Mouse (Mus musculus) embryonic facial prominence, embryonic 14.5 days (tissue): ENCODE measurements at regions not wholly inside any gene's neighbourhood (a gene's known extent, or its start where the extent isn't known, plus 50 kb on each side); places are given as distances from the start of the nearest gene placed in this dataset.

Experiments
- ATAC-seq: fragments of 200-750 bp; cut with Nextera tagmentation; 2 replicates; pipeline ENCODE4 v1.8.0; 2017; ENCODE audit warnings: low read depth, moderate number of reproducible peaks, moderate TSS enrichment
- DNase-seq: peaks from one replicate; pipeline ENCODE4 v3.0.0-alpha.2; 2015; ENCODE audit warnings: low spot score
- H3K27ac ChIP-seq: fragments of 300-500 bp; sonication (generic); replicated peaks from 2 replicates; pipeline ENCODE4 v1.5.1; 2014; ENCODE audit warnings: low read depth, mild to moderate bottlenecking, low read length, moderate library complexity
- H3K27me3 ChIP-seq: fragments of 300-500 bp; sonication (generic); replicated peaks from 2 replicates; pipeline ENCODE4 v1.6.1; 2014; ENCODE audit warnings: low read length; ENCODE audit not compliant: control insufficient read depth, insufficient read depth
- H3K36me3 ChIP-seq: fragments of 300-500 bp; sonication (generic); 2 replicates; pipeline ENCODE4 v1.6.1; 2014; ENCODE audit warnings: low read length, mixed read lengths; ENCODE audit not compliant: control insufficient read depth, insufficient read depth
- H3K4me1 ChIP-seq: fragments of 300-500 bp; sonication (generic); 2 replicates; pipeline ENCODE4 v1.6.1; 2014; ENCODE audit warnings: antibody characterized with exemption, low read length; ENCODE audit not compliant: control insufficient read depth, insufficient read depth
- H3K4me2 ChIP-seq: fragments of 300-500 bp; sonication (generic); 2 replicates; pipeline ENCODE4 v1.6.1; 2014; ENCODE audit warnings: low read depth, mild to moderate bottlenecking, low read length, moderate library complexity, mixed read lengths
- H3K4me3 ChIP-seq: fragments of 300-500 bp; sonication (generic); 2 replicates; pipeline ENCODE4 v1.5.1; 2014; ENCODE audit warnings: low read depth, mild to moderate bottlenecking, low read length
- H3K9ac ChIP-seq: fragments of 300-500 bp; sonication (generic); 2 replicates; pipeline ENCODE4 v1.6.1; 2014; ENCODE audit warnings: low read depth, mild to moderate bottlenecking, low read length, moderate library complexity, mixed read lengths
- H3K9me3 ChIP-seq: fragments of 300-500 bp; sonication (generic); 2 replicates; pipeline ENCODE4 v1.6.1; 2016; ENCODE audit warnings: low read length; ENCODE audit not compliant: control insufficient read depth
- WGBS: fragments of 180-500 bp; shearing (Covaris S2); extraction: QIAGEN DNeasy Blood & Tissue Kit; methylation state at CpG from one replicate; pipeline ENCODE4 v1.1.7; 2014; 5-methylcytosine and 5-hydroxymethylcytosine counted together

- no peak overlapping the region for H3K9ac ChIP-seq
- H3K4me2 ChIP-seq: no peak overlapping the region
- no peaks in the 10 kb centered on the region for H3K27me3 ChIP-seq
- DNase-seq (no peak), ATAC-seq (no peak)
- no peaks in the 10 kb centered on the region for H3K36me3 ChIP-seq
- WGBS: 69% methylated on average over 1 of the region's 1 CpGs
- no peaks in the 10 kb centered on the region for H3K4me1 ChIP-seq
- no peak overlapping the region for H3K4me3 ChIP-seq
- H3K9me3 ChIP-seq: no peaks in the 10 kb centered on the region
- H3K27ac ChIP-seq: no peak overlapping the region
These were observed 94.5 kb upstream of the Ppfia2 start for GRCm38 (mm10) chr10:106375653-106376052.

GRCm38 (mm10) chr10:106376161-106376560 is 94.0 kb upstream of the Ppfia2 start:
- H3K36me3 ChIP-seq: no peaks in the 10 kb centered on the region
- no peaks in the 10 kb centered on the region for H3K4me1 ChIP-seq
- ATAC-seq (no peak), DNase-seq (no peak)
- no peaks in the 10 kb centered on the region for H3K27me3 ChIP-seq
- no peak overlapping the region for H3K27ac ChIP-seq
- no peak overlapping the region for H3K4me2 ChIP-seq
- no peak overlapping the region for H3K9ac ChIP-seq
- WGBS: 74% methylated on average over 3 of the region's 3 CpGs
- no peak overlapping the region for H3K4me3 ChIP-seq
- H3K9me3 ChIP-seq: no peaks in the 10 kb centered on the region

- Histone ChIP-seq H3K27ac (no peak overlapping the region), H3K9me3 (no peaks in the 10 kb centered on the region), H3K4me1 (no peaks in the 10 kb centered on the region), H3K4me2 (no peak overlapping the region), H3K36me3 (no peaks in the 10 kb centered on the region), H3K4me3 (no peak overlapping the region), H3K27me3 (no peaks in the 10 kb centered on the region), H3K9ac (no peak overlapping the region)
- no peak for DNase-seq
- ATAC-seq: no peak
- 59% methylated on average over 2 of the region's 2 CpGs for WGBS
These were observed 89.5 kb upstream of the Ppfia2 start for GRCm38 (mm10) chr10:106380628-106381027.

GRCm38 (mm10) chr10:106408705-106409104 is 61.4 kb upstream of the Ppfia2 start:
- H3K4me3 ChIP-seq: no peak overlapping the region
- 79% methylated on average over 3 of the region's 3 CpGs for WGBS
- H3K9ac ChIP-seq: no peak overlapping the region
- no peak overlapping the region for H3K27ac ChIP-seq
- DNase-seq (no peak), ATAC-seq (no peak)
- H3K27me3 ChIP-seq: no peaks in the 10 kb centered on the region
- no peaks in the 10 kb centered on the region for H3K4me1 ChIP-seq
- H3K4me2 ChIP-seq: no peak overlapping the region
- no peaks in the 10 kb centered on the region for H3K9me3 ChIP-seq
- H3K36me3 ChIP-seq: no peaks in the 10 kb centered on the region

- no peak for ATAC-seq
- Histone ChIP-seq H3K36me3 (no peaks in the 10 kb centered on the region), H3K27me3 (no peaks in the 10 kb centered on the region), H3K4me3 (no peak overlapping the region), H3K4me1 (no peaks in the 10 kb centered on the region), H3K9ac (no peak overlapping the region), H3K27ac (no peak overlapping the region), H3K4me2 (no peak overlapping the region), H3K9me3 (no peaks in the 10 kb centered on the region)
- 71% methylated on average over 4 of the region's 4 CpGs for WGBS
- DNase-seq: no peak
These were observed 57.0 kb upstream of the Ppfia2 start for GRCm38 (mm10) chr10:106413181-106413580.

- Histone ChIP-seq H3K4me1 (no peaks in the 10 kb centered on the region), H3K27me3 (no peaks in the 10 kb centered on the region), H3K4me3 (no peak overlapping the region), H3K36me3 (no peaks in the 10 kb centered on the region), H3K9me3 (no peaks in the 10 kb centered on the region), H3K9ac (no peak overlapping the region), H3K27ac (no peak overlapping the region), H3K4me2 (no peak overlapping the region)
- WGBS: 63% methylated on average over 1 of the region's 1 CpGs
- no peak for ATAC-seq
- no peak for DNase-seq
These were observed 55.1 kb upstream of the Ppfia2 start for GRCm38 (mm10) chr10:106414990-106415389.

GRCm38 (mm10) chr10:106417156-106417555 is 53.0 kb upstream of the Ppfia2 start:
- Histone ChIP-seq H3K4me1 (no peaks in the 10 kb centered on the region), H3K27me3 (no peaks in the 10 kb centered on the region), H3K4me3 (no peak overlapping the region), H3K36me3 (no peaks in the 10 kb centered on the region), H3K27ac (no peak overlapping the region), H3K9me3 (no peaks in the 10 kb centered on the region), H3K9ac (no peak overlapping the region), H3K4me2 (no peak overlapping the region)
- DNase-seq (no peak), ATAC-seq (no peak)
